Mouse (Mus musculus): ENCODE measurements around the gene Taar8c.
"Not testable (repeated sequence)": the region's sequence is repeated elsewhere in the genome, so short reads cannot be mapped to it uniquely, and the experiment has no call there.

The Taar8c gene

GRCm38 (mm10) chr10:24101812-24102211 is at the start of gene Taar8c:
Gene Taar8c, minus strand, starts transcription at chr10:24101912.
- not testable (repeated sequence) for DNase-seq

GRCm38 (mm10) chr10:24150086-24150485 is 48.4 kb upstream of the Taar8c start:
- DNase-seq, result no peak

GRCm38 (mm10) chr10:24149135-24149781 is 47.5 kb upstream of the Taar8c start, which contains the start of gene Stx7:
Gene Stx7, plus strand, starts transcription at chr10:24149302.
- peak; percentile 89 for DNase-seq

GRCm38 (mm10) chr10:24142735-24143134 is 41.0 kb upstream of the Taar8c start:
- DNase-seq, result no peak

- no peak for DNase-seq
These were observed 37.0 kb upstream of the Taar8c start for GRCm38 (mm10) chr10:24138623-24139261.

GRCm38 (mm10) chr10:24134071-24134645 is 32.4 kb upstream of the Taar8c start:
- no peak for DNase-seq

- DNase-seq, result no peak
These were observed 31.4 kb upstream of the Taar8c start for GRCm38 (mm10) chr10:24133132-24133531.

- DNase-seq, result no peak
These were observed 30.6 kb upstream of the Taar8c start for GRCm38 (mm10) chr10:24132273-24132672.

GRCm38 (mm10) chr10:24131451-24132262 is 29.9 kb upstream of the Taar8c start:
- DNase-seq, result peak; percentile 48

- DNase-seq, result peak; percentile 22
These were observed 9.5 kb upstream of the Taar8c start for GRCm38 (mm10) chr10:24111116-24111778.

- not testable (repeated sequence) for DNase-seq
These were observed 7.7 kb upstream of the Taar8c start, which contains the start of gene Taar9 for GRCm38 (mm10) chr10:24109434-24109833. Gene Taar9, minus strand, starts transcription at chr10:24109534.

- no peak for DNase-seq
These were observed 6.5 kb upstream of the Taar8c start for GRCm38 (mm10) chr10:24108236-24108635.

GRCm38 (mm10) chr10:24107747-24108146 is 6.0 kb upstream of the Taar8c start:
- no peak for DNase-seq

- not testable (repeated sequence) for DNase-seq
These were observed 1.6 kb upstream of the Taar8c start for GRCm38 (mm10) chr10:24103299-24103698.

GRCm38 (mm10) chr10:24097010-24097409 is 4.7 kb downstream of the Taar8c start:
- not testable (repeated sequence) for DNase-seq

- no peak for DNase-seq
These were observed 9.5 kb downstream of the Taar8c start, which contains the start of gene Taar8b for GRCm38 (mm10) chr10:24092194-24092593. Gene Taar8b, minus strand, starts transcription at chr10:24092294.

GRCm38 (mm10) chr10:24087168-24087567 is 14.5 kb downstream of the Taar8c start:
- DNase-seq, result no peak

- no peak for DNase-seq
These were observed 15.2 kb downstream of the Taar8c start for GRCm38 (mm10) chr10:24086555-24086954.

GRCm38 (mm10) chr10:24085936-24086335 is 15.8 kb downstream of the Taar8c start:
- no peak for DNase-seq

GRCm38 (mm10) chr10:24080166-24080565 is 21.5 kb downstream of the Taar8c start:
- peak; percentile 45 for DNase-seq

GRCm38 (mm10) chr10:24076200-24076599 is 25.5 kb downstream of the Taar8c start, which contains the start of gene Taar8a:
Gene Taar8a, plus strand, starts transcription at chr10:24076500.
- not testable (repeated sequence) for DNase-seq

GRCm38 (mm10) chr10:24074751-24075150 is 27.0 kb downstream of the Taar8c start:
- DNase-seq, result not testable (repeated sequence)
